Comparison of ENCODE assay signal across 19 mouse cellular contexts in the genomic region with DNA sequence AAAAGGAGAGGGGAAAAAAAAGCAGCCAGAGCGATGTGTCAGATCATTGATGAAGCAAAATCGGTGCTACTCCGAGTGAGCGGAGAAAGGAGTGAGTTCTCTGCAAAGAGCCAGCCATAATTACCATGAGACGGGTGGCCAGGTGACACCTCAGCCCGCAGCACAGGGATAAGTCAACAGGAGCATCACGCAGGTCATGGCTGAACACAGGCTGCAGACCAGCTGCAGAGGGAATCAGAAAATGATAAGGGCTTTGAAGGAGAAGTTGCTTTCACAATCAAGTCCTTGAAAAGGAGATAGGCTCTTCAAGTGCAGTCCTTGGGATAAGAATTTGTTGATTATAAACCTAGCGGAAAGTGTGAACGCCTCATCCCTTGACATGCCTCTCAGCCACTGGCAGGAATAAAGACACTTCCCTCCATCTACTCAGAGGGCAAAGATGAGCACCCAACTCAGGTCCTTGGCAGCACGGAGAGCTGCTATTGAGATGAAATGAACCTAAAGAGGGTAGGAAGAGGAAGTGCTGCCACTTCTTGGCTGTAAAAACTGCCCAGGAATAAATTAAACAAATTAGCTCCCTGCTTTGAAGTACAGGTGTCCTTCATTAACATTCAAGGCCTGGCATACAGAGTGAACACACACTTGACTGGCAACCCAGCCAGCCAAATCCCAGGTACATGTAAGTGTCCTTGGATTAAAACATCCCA.
DNase-seq lines count a peak whose midpoint lies in the region; ATAC-seq lines count a peak whose summit lies in the region.
"Had no signal": no experiment of that assay in that cellular context is flagged by ENCODE, and none has a peak within 500 bp of the region (broad histone marks: within the 10 kb centered on the region; RNA-seq: fewer than 3 reads in every experiment).

No protein-coding gene starts in this region.

- H3K27ac ChIP-seq in midbrain, embryonic 11.5 days (ENCODE audit: low read depth, low read length): no peak overlapping the region
- H3K27ac ChIP-seq in midbrain, embryonic 14.5 days (replicated peaks; ENCODE audit: low read depth, low read length): no peak overlapping the region
- 0 out of 2 replicates have a peak overlapping the region, but pooled peaks have one; percentile 3 for H3K27ac ChIP-seq in midbrain, embryonic 16.5 days (ENCODE audit: low read length)
- H3K27ac ChIP-seq: forebrain, embryonic 15.5 days; hindbrain, embryonic 10.5 days; intestine, embryonic 15.5 days; stomach, embryonic 15.5 days had no signal

- H3K4me2 ChIP-seq in midbrain, embryonic 11.5 days: no peak overlapping the region
- H3K4me2 ChIP-seq in midbrain, embryonic 14.5 days (ENCODE audit: low read length): no peak overlapping the region
- no peak overlapping the region for H3K4me2 ChIP-seq in midbrain, embryonic 16.5 days (ENCODE audit: low read length)
- H3K4me2 ChIP-seq: forebrain, embryonic 15.5 days; intestine, embryonic 15.5 days; stomach, embryonic 15.5 days had no signal

- H3K9me3 ChIP-seq in midbrain, embryonic 11.5 days (ENCODE audit: control insufficient read depth, low read length): no peaks in the 10 kb centered on the region
- H3K9me3 ChIP-seq in midbrain, embryonic 14.5 days (ENCODE audit: control insufficient read depth, low read length): no peaks in the 10 kb centered on the region
- no peaks in the 10 kb centered on the region for H3K9me3 ChIP-seq in midbrain, embryonic 16.5 days (replicated peaks; ENCODE audit: control insufficient read depth, low read length, poor library complexity, severe bottlenecking)
- H3K9me3 ChIP-seq: forebrain, embryonic 15.5 days; hindbrain, embryonic 10.5 days; intestine, embryonic 15.5 days; stomach, embryonic 15.5 days had no signal

- intact Hi-C loops in heart, postnatal 25 days (cut with DNase I): no loop called here

- H3K4me1 ChIP-seq in midbrain, embryonic 11.5 days (ENCODE audit: control insufficient read depth, insufficient read depth, low read length): no peaks in the 10 kb centered on the region; the same call in 1 of the 2 replicates
- H3K4me1 ChIP-seq in midbrain, embryonic 14.5 days (ENCODE audit: control insufficient read depth, insufficient read depth, low read length): no peaks in the 10 kb centered on the region
- H3K4me1 ChIP-seq in midbrain, embryonic 16.5 days (ENCODE audit: control insufficient read depth, insufficient read depth, low read length): no peaks in the 10 kb centered on the region
- H3K4me1 ChIP-seq: forebrain, embryonic 15.5 days; intestine, embryonic 15.5 days; stomach, embryonic 15.5 days had no signal

- 83% methylated on average over 10 of the region's 10 CpGs for WGBS in midbrain, embryonic 11.5 days
- 84% methylated on average over 10 of the region's 10 CpGs for WGBS in midbrain, embryonic 14.5 days
- 65% methylated on average over 10 of the region's 10 CpGs for WGBS in midbrain, embryonic 16.5 days

- no peak overlapping the region for H3K9ac ChIP-seq in midbrain, embryonic 11.5 days (ENCODE audit: low read length)
- no peak overlapping the region for H3K9ac ChIP-seq in midbrain, embryonic 14.5 days (replicated peaks; ENCODE audit: low read length)
- H3K9ac ChIP-seq in midbrain, embryonic 16.5 days (ENCODE audit: low read depth, low read length): no peak overlapping the region
- H3K9ac ChIP-seq: forebrain, embryonic 15.5 days; intestine, embryonic 15.5 days; stomach, embryonic 15.5 days had no signal

- H3K4me3 ChIP-seq in midbrain, embryonic 11.5 days (ENCODE audit: low read depth, low read length): no peak overlapping the region
- no peak overlapping the region for H3K4me3 ChIP-seq in midbrain, embryonic 14.5 days (replicated peaks; ENCODE audit: low read depth, low read length)
- H3K4me3 ChIP-seq in midbrain, embryonic 16.5 days (ENCODE audit: low read depth, low read length): no peak overlapping the region
- H3K4me3 ChIP-seq: forebrain, embryonic 15.5 days; hindbrain, embryonic 10.5 days; intestine, embryonic 15.5 days; stomach, embryonic 15.5 days had no signal

- no peaks in the 10 kb centered on the region for H3K36me3 ChIP-seq in midbrain, embryonic 11.5 days (ENCODE audit: control insufficient read depth, insufficient read depth, low read length)
- peaks cover 10% of the 10 kb centered on the region; the same call in 1 of the 2 replicates for H3K36me3 ChIP-seq in midbrain, embryonic 14.5 days (ENCODE audit: control insufficient read depth, insufficient read depth, low read length)
- H3K36me3 ChIP-seq in midbrain, embryonic 16.5 days (ENCODE audit: control insufficient read depth, insufficient read depth, low read length): no peaks in the 10 kb centered on the region
- H3K36me3 ChIP-seq: forebrain, embryonic 15.5 days; hindbrain, embryonic 10.5 days; intestine, embryonic 15.5 days; stomach, embryonic 15.5 days had no signal

- no peaks in the 10 kb centered on the region for H3K27me3 ChIP-seq in midbrain, embryonic 11.5 days (ENCODE audit: control insufficient read depth, insufficient read depth, low read length)
- H3K27me3 ChIP-seq in midbrain, embryonic 14.5 days (ENCODE audit: control insufficient read depth, insufficient read depth, low read length): no peaks in the 10 kb centered on the region
- H3K27me3 ChIP-seq in midbrain, embryonic 16.5 days (ENCODE audit: control insufficient read depth, insufficient read depth, low read depth, low read length): no peaks in the 10 kb centered on the region
- H3K27me3 ChIP-seq: forebrain, embryonic 15.5 days; intestine, embryonic 15.5 days; stomach, embryonic 15.5 days had no signal

- ATAC-seq in midbrain, embryonic 11.5 days (ENCODE audit: low FRiP score): no peak
- ATAC-seq in midbrain, embryonic 14.5 days (ENCODE audit: low FRiP score, low TSS enrichment): no peak
- ATAC-seq in midbrain, embryonic 16.5 days: no peak
- ATAC-seq: activated CD4-positive, CD25-positive, alpha-beta regulatory T cell, adult 4 months; forebrain, embryonic 15.5 days; hindbrain, embryonic 16.5 days; intestine, embryonic 15.5 days had no signal

- DNase-seq in heart, adult 11 months: peak; percentile 79
- no peak for DNase-seq in heart, postnatal 25 days (ENCODE audit: low spot score)
- DNase-seq in midbrain, embryonic 11.5 days (ENCODE audit: low spot score, missing footprints): peak; percentile 8
- no peak for DNase-seq in midbrain, embryonic 14.5 days
- DNase-seq in right cerebral cortex, postnatal 25 days: peak; percentile 0
- no peak for DNase-seq in right cerebral cortex, postnatal 10 days (ENCODE audit: low spot score in 2 of 2)
- DNase-seq in frontal cortex, postnatal 25 days (ENCODE audit: low spot score in 2 of 2): no peak
- DNase-seq: adrenal gland, postnatal 14 days; cerebellum, adult 9-10 months; gastrocnemius, postnatal 10 days; kidney, adult 8-10 months; kidney, postnatal 10 days had no signal

Comparison
In these comparisons a context has a peak if more than half of its experiments do, and no peak if none do; other contexts are left out.
1. DNase-seq: peak in heart, adult 11 months (single experiment), midbrain, embryonic 11.5 days (single experiment) and right cerebral cortex, postnatal 25 days (single experiment); none in heart, postnatal 25 days (single experiment), midbrain, embryonic 14.5 days (single experiment), right cerebral cortex, postnatal 10 days (0 of 2) and frontal cortex, postnatal 25 days (0 of 2).